Mouse (Mus musculus) megakaryocyte, adult 5-6 weeks (primary cell): ENCODE measurements around the gene Ncmap. TPM values are rescaled to one million over a fixed set of nuclear protein-coding genes. Genes with fewer than 3 reads are reported as not detected.
"Not testable (repeated sequence)": the region's sequence is repeated elsewhere in the genome, so short reads cannot be mapped to it uniquely, and the experiment has no call there.

ENCODE experiments used
- ATAC-seq: 2 replicates; pipeline ENCODE4 v1.8.0; 2016; ENCODE audit warnings: mild to moderate bottlenecking, inconsistent platforms; ENCODE audit not compliant: poor library complexity, severe bottlenecking
- total RNA-seq, 2 experiments: library from RNA; stranded (forward) in 1 of 2; stranded (reverse) in 1 of 2; fragments of 153-499, 151-499 nt in 1 of 2; fragments of 221-1000, 200-1000 nt in 1 of 2; gene quantifications; 2 replicates each; pipeline versions ENCODE4 v1.2.3 to v1.2.4; 2015 to 2017

Gene Ncmap
- total RNA-seq, 2 experiments from 2014 or later = not detected

DNA sequence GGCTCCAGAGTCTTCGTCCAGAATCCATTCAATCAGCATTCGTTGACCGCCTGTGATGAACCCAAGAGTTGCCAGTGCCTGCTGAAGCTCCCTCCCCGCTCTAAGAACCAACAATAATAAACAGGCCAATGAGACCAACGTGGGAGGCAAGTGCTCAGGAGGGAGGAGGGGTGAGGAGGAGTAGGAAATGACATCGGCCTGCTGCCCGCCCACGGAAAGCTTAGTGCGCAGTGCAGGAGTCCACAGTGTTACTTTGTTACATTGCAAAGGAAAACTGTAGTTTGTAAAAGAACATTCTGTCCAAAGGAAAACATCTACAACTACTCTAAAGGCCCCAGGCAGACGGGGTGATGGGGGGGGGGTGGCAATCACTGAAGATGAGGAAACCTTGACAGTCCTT lies 6.0 kb upstream of the Ncmap start:
- ATAC-seq = no peak

DNA sequence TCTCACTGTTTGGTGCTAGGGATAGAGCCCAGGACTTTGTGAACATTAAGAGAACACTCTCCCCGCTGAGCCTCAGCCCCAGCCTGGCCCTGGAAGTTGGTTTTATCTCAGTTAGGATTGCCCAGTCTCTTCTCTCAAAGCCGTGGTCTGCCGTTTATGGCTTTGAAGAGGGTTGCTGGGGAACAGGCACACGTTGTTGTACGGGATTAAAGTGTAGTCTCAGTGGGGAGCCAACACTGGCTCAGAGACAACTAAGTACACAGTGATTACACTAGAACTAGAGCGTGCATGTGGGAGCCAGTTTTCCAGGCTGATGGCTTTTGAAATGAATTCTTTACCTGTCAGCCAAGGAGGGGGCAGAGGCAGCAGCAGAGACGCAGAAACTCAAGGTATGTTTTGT lies 3.9 kb upstream of the Ncmap start:
- ATAC-seq = no peak

DNA sequence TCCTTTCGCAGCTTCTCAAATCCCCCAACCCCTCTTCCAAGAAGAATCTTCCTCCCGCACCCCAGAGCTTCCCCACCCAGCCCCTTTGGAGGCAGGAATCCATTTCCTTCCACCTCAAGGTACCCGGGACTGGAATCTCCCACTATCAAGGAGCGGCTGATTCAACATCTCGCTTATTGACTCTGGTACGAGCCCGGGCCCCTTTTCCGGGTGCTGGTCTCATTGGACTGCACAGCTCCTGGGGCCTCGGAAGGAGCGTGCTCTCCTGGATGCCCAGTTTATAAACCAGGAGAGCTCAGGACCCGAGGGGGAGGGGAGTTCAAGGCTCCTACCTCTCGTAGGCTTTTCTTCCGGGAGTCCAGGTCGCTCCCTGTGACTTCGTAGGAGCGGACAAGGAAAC lies 476 bp downstream of the Ncmap start:
- ATAC-seq = no peak

DNA sequence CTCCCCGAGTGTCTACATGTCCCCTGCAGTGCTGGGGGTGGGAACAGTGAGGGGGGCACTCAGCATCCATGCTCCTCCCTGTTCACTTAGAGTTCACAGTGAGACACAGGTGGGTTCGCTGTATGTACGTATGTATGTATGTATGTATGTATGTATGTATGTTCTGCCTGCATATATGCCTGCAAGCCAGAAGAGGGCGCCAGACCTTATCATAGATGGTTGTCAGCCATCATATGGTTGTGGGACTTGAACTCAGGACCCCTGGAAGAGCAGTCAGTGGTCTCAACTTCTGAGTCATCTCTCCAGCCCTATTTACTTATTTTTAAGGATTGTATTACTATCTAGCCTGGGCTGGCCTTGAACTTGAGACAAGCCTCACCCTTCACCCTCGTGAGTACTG lies 1.7 kb downstream of the Ncmap start:
- ATAC-seq = no peak

DNA sequence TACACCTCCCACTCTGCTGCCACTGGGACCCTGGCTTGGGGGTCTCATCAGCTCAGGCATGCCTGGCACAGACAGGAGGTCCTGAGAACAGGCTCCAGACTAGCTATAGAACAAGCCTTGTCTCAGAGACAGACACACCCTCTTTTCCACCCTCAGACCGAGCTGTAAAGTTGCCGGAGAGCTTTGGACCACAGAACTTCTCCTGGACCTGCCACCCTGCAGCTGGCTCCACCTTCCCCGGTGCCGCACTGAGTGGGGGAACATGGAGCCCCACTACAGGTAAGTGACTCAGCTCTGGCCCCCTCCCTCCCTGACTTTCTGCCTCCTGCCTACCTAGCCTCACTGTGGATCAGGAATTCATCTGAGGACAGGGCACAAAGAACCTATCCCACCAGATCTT lies 2.7 kb downstream of the Ncmap start:
- ATAC-seq = no peak

DNA sequence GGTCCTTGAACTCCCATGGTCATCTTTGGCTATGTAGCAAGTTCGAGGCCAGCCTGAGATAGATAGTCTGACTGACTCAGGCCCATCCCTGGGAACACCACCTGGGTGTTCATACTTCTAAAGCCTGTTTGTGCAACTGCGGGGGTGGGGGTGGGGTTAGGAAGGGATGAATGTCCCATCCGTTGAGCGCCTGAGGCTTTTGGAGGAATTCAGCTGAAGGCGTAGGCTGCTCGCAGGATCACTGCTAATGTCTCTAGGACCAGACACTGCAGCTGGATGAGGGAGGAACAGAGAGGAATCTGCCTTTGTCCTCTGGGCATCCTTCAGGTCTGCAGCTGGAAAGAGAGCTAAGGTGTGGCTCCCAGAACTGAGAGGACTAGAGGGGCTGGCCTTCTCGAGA lies 3.4 kb downstream of the Ncmap start:
- no peak for ATAC-seq

DNA sequence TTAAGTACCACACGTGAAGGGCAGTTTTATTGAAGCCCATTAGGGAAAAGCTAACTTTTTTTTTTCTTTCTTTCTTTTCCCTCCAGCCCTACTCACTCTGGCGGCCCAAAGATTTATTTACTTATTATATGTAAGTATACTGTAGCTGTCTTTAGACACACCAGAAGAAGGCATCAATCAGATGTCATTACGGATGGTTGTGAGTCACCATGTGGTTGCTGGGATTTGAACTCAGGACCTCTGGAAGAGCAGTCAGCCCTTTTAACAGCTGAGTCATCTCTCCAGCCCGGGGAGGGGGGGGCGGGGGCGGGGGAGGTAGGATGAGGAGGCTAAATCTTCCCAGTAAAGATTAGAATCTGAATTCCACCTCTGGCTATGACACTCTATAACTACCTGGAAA lies 4.6 kb downstream of the Ncmap start:
- ATAC-seq = no peak

DNA sequence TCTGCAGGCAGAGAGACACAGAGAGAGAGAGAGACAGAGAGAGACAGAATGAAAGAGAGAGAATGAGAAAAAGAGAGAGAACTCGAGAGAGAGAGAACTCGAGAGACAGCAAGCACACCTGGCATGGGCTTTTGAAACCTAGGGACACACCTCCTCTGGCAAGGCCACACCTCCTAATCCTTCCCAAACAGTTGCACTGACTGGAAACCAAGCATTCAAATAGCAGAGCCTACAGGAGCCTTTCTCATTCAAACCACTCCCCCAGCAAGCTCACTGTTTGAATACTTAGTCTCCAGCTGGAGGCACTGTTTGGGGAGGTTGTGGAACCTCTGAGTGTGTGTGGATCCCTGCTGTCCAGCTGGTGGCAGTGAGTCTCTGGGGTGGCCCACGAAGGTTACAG lies 5.2 kb downstream of the Ncmap start:
- ATAC-seq = no peak

DNA sequence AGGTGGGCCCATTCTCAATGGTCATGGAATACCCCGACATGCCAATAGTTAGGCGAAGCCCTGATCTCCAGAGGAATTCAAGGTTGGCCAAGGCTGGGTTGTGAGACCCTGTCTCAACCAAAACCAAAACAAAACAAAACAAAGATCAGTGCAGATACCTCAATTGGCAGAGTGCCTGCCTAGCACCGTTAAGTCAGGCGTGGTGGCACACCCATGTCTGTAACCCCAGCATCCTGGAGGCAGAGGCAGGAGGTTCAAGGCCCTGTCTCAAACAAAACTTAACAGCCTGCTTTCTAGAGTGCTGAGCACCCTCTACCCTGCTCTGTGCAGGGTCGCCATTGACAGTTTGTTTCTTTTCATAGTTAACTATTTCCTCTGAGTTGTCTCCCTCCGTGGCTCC lies 7.0 kb downstream of the Ncmap start:
- ATAC-seq = no peak

DNA sequence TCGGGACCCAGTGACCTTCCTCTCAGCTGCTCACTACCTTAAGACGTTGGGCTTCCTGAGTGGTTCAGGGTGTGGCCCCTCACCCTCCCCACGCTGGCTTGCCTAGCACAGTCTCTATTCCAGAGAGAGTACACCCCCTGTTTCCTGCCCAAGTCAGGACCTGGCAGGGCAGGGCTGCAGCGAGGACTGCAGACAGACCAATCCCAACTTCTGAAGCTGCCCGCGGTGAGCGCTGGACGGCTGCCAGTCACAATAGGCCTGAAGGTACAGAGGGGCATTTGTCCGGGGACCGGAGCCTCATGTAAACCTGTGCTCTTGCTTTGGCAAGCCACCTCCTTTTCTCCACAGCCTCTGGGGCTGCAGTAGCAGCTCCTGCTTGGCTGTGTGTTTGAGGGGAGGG lies 12.4 kb downstream of the Ncmap start:
- no peak for ATAC-seq

DNA sequence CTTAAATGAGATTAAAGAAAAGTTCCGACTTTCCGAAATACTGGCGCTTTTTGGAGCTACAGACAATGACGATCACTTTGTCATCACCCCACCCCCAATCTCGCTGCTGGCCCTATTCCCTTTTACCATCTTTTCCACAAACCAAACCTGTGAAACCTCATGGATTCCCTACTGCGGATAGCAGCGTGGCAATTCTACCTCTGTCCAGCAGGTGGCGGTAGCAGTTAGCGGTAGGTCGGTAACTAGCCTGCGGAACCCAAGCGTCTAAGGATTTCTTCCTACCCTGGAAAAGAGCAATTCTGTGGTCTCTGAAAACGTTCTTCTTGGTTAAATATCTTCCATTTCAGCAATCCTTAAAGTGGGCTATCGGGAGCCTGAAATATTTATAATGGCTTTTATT lies 15.7 kb downstream of the Ncmap start:
- peak; percentile 89 for ATAC-seq

DNA sequence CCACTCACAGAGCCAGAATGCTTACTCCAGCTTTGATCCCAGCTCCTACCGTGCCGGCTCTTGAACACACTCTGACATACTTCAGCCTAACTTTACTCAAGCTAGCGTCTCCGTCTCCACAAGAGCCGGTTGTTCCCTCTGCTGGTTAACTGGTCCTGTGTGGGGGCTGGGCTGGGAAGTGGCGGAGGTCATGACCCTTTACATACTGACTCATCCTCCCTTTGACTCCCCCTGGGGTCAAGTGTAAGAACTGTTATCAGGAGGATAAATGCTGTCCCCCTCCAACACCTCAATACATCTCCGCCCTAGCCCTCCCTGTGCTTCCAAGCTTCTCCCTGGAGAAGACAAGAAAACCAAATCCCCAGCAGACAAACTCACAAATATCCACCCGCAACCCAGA lies 16.7 kb downstream of the Ncmap start:
- ATAC-seq = no peak

DNA sequence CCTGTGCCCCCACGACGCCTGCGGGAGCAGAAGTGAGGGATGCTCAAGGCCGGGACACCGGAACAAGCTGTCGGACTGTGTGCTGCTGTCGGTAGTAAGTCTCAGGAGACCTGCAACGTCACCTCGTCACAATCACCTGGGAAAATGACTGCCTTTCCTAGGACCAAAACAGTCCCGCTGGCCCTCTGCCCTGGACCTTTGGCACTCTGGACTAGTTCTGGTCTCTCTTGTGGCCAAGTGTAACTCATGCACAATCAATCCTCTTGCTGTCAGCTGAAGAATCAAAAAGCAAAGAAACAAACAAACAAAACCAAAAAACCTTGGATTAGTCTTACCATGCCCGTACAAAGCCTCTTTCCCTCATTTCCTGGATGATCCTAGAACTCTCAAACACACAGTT lies 20.8 kb downstream of the Ncmap start:
- no peak for ATAC-seq

DNA sequence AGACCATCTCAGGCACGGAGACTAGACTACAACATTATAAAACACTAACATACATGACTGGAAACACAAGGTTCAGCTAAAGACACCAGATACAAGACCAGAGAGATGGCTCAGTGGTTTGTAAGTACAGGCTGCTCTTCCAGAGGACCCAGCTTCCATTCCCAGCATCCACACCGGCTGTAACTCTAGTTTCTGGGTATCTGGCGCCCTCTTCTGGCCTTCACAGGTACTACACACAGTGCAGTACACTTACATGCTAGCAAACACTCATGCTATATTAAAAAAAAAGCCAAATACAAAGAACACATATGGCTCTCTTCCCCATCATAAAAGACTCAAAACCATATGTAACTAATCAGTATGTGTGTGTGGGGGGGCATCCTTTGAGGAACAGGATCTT lies 22.6 kb downstream of the Ncmap start:
- ATAC-seq = no peak

DNA sequence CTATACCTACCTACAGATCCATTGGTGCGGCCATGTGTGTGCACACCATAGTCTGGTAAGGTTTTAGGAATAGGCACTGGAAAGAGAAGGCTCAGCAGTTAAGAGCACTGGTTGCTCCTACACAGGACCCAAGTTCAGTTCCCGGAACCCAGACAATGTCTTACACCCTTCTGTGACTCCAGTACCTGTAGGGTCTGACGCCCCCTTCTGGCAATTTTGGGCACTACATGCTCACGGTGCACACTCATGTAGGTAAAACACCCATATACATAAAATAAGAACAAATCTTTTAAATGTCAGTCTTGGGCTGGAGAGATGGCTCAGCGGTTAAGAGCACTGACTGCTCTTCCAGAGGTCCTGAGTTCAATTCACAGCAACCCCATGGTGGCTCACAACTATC lies 24.7 kb downstream of the Ncmap start:
- no peak for ATAC-seq

DNA sequence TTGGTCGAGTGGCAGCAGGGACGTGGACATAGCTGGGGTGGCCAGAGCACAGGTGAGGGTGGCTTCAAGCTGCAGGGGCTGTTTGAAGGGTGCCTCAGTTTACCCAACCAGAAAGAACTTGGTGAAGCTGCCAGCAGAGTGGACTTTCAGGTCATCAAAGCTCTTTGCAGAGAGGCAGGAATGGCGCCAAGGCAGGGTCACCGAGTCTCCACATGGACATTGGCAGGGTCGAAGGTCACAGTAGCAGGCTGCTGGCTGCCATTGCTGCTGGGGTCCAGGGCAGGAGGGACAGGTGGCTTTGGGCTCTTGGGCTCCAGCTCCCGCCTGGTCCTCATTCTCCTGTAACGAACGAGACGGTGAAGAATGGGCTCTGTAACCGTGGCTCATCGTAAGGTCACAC lies 27.7 kb downstream of the Ncmap start:
- no peak for ATAC-seq

DNA sequence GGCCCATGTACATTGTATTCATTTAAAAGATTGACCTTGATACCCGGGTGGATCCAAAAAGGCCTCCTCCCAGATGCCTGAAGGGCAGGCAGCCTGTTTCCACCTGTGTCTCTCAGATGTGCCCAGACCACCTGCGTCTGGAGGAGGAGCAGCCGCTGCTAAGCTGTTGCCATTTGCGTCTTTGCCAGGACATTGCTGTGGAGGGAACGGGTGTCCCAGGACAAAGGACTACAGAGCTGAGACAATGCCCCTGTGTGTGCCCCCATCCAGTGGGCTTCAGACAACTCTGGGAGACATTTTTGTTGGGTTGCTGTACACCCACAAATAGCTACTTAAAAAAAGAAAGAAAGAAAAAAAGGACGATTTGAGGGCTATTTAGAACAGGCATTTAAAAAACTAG lies 35.2 kb downstream of the Ncmap start:
- no peak for ATAC-seq

DNA sequence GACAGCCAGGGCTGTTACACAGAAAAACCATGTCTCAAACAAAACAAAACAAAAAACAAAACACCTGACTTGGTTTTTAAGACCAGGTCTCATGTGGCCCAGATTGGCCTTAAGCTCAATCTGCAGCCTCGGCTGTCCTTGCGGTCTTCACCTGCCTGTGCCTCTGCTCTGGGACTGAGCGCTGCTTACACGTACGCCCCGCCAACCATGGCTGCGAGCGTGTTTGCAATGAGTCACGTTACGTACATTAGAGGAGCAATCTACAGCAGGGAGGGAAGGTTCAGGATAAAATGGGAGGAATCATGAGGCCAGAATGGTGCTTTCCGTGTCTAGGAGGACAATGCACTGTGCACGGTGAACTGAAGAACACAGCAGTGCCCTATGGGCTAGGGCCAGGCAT lies 36.3 kb downstream of the Ncmap start:
- ATAC-seq = no peak

DNA sequence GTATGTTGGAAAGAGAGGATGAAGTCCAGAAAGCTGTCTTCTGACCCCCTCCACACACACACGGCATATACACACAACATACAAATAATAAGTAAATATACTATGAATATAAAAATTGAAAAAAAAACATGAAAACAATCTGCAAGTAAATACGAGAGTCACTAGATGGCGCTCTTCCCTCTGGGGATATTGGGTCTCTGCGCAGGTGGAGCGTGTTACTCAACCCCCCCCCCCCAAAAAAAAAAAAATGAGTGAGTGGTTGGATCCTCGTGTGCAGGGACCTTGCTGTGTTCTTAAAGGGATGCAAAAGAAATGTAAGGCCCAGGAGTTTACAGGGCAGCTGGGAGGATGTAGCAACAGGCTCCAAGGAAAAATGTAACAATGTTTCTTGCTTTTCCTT lies 39.3 kb downstream of the Ncmap start:
- ATAC-seq = peak; percentile 45; the same call in 1 of the 2 replicates

DNA sequence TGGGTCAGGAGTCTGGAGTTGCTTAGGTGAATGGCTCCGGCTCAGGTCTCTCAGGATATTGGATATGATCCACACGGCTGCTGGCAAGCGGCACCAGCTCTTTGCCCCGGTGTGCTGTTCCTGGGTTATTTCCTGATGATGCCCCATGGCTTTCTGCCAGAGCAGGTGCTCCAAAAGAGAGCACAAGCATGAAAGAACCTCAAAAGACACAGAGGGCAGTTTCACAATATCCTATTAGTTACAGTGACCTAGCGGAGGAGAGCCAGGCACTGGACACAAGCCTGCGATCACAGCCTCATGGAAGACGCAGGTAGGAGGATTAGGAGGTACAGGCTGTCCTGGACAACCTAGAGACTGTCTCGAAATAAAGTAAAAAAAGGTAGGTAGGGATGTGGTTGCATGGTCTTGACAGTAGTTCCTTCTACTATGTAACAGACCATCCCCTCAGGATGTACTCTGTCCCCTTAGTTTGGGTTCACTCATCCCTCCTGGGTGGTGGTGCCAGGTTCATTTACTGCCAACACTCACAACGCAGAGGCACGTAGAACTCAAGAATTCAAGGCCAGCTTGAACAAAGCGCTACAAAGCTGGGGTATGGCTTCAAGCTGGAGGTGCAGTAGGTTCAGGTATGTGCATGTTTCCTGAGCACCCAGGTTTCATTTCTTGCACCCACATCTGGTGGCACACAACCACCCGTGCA lies 40.7 kb downstream of the Ncmap start:
- no peak for ATAC-seq

DNA sequence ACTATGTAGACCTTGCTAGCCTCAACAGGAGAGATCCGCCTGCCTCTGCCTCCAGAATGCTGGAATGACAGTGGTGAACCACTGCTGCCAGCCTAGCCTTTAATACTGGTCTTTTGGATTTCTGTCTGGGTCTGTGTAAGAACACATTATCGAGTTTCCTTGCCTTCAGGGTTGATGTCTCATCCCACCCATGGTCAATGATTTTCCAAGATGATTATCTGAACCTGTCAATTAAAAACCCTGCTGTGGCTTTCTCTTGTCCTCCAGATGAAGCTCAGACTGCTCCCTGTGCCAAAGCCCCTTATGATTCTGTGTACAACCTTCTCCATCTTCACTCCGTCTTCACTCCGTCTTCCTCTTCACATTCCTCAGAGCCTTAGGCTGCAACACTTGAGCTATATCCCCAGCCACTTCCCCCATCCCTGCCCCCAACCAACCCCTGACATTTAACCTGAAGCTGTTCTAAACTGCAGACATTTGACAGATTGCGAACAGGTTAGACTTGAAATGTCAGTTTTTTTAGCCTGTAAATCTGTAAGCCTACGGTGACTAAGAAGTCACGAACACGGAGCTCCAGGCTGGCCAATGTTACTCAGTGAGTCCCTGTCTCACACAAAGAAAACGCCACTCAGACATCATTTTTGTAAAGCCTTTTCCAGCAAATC lies 42.0 kb downstream of the Ncmap start:
- no peak for ATAC-seq

DNA sequence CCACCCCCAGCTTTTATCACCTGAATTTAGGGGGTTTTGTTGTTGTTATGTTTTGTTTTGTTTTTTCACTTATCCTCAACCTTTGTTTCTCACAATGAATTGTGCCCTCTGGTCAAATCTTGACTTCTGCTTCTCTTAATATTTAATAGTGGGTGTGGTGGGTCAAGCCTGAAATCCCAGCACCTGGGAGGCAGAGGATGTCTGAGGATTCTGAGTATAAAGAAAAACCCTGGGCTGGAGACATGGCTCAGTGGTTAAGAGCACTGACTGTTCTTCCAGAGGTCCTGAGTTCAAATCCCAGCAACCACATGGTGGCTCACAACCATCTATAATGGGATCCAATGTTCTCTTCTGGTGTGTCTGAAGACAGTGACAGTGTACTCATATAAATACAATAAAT lies 43.3 kb downstream of the Ncmap start:
- ATAC-seq = not testable (repeated sequence)
